Mouse (Mus musculus) ES-E14 (cell line): ENCODE measurements at regions not wholly inside any gene's neighbourhood (a gene's known extent, or its start where the extent isn't known, plus 50 kb on each side); places are given as distances from the start of the nearest gene placed in this dataset.

Source experiments
- DNase-seq: peaks from one replicate; pipeline ENCODE4 v3.0.0-alpha.2; 2013; ENCODE audit warnings: low read depth, low spot score
- H3K27ac ChIP-seq: 2 replicates; pipeline ENCODE4 v1.5.1; 2012; ENCODE audit warnings: low read depth, mild to moderate bottlenecking, low read length, moderate library complexity, mixed read lengths; ENCODE audit not compliant: poor library complexity, insufficient read depth, severe bottlenecking
- H3K36me3 ChIP-seq: 2 replicates; pipeline ENCODE4 v1.6.1; 2012; ENCODE audit warnings: mild to moderate bottlenecking, low read length, moderate library complexity, mixed read lengths; ENCODE audit not compliant: control insufficient read depth, poor library complexity, insufficient read depth, severe bottlenecking
- H3K4me1 ChIP-seq, 2 experiments: fragments of 150-350 bp in 1 of 2; sonication (generic) in 1 of 2; 2 replicates each; pipeline ENCODE4 v1.6.1; 2012; ENCODE audit warnings: low read length in 2 of 2, mild to moderate bottlenecking in 1 of 2, mixed read lengths in 1 of 2; ENCODE audit not compliant: control insufficient read depth in 2 of 2, insufficient read depth in 2 of 2, poor library complexity in 1 of 2
- H3K4me3 ChIP-seq, 2 experiments: fragments of 150-350 bp in 1 of 2; sonication (generic) in 1 of 2; 2 replicates each; pipeline ENCODE4 v1.5.1; 2012; ENCODE audit warnings: low read length in 2 of 2, low read depth in 1 of 2, mild to moderate bottlenecking in 1 of 2, mixed read lengths in 1 of 2; ENCODE audit not compliant: insufficient read depth in 1 of 2, poor library complexity in 1 of 2, severe bottlenecking in 1 of 2
- H3K9ac ChIP-seq: 2 replicates; pipeline ENCODE4 v1.6.1; 2012; ENCODE audit warnings: low read depth, mild to moderate bottlenecking, low read length, mixed read lengths; ENCODE audit not compliant: poor library complexity, insufficient read depth, severe bottlenecking
- H3K9me3 ChIP-seq: fragments of 150-350 bp; sonication (generic); 2 replicates; pipeline ENCODE4 v1.6.1; 2012; ENCODE audit warnings: low read depth, mild to moderate bottlenecking, low read length; ENCODE audit not compliant: control insufficient read depth, insufficient read depth
- CHD2 ChIP-seq: IDR thresholded peaks from 2 replicates; pipeline ENCODE4 v1.6.1; 2014; ENCODE audit warnings: mild to moderate bottlenecking, low read depth, low read length, inconsistent platforms
- HCFC1 ChIP-seq: IDR thresholded peaks from 2 replicates; pipeline ENCODE4 v1.6.1; 2012; ENCODE audit warnings: low read length, inconsistent platforms, borderline replicate concordance; ENCODE audit not compliant: insufficient read depth
- MAFK ChIP-seq: IDR thresholded peaks from 2 replicates; pipeline ENCODE4 v1.6.1; 2014; ENCODE audit warnings: mild to moderate bottlenecking, low read depth, low read length, inconsistent platforms; ENCODE audit not compliant: insufficient read depth
- ZC3H11A ChIP-seq: IDR thresholded peaks from 2 replicates; pipeline ENCODE4 v1.6.1; 2012; ENCODE audit warnings: low read depth, mild to moderate bottlenecking, inconsistent platforms, low read length, borderline replicate concordance
- ZNF384 ChIP-seq: IDR thresholded peaks from 2 replicates; pipeline ENCODE4 v1.6.1; 2012; ENCODE audit warnings: low read depth, low read length, inconsistent platforms
- in situ Hi-C, 2 experiments: fragments of 600-800 bp; cut with MboI; formaldehyde crosslinking; loops; one replicate each; pipeline ENCODE4 v1.15.1; 2025; ENCODE audit warnings: low sequenced_read_pairs in 2 of 2, inconsistent platforms in 1 of 2; ENCODE audit not compliant: unreplicated experiment in 2 of 2

DNA sequence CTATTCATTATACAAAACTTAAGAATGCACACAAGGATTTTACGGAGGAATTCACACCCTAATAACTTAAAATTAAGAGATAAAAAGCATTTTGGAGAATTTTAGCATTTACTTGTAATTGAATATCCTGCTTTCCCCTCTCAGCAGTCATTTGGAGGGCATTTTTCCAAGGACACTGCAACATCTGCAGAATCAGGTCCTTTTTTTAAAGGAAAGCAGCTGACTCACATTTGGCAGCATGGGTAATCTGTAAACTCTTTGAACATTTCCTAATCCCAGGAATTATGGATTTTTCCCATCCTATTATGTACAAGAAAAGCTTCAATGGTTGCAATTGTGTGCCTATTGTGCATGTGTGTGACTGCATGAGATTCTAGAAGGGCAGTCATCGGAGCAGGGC lies 112.0 kb downstream of the Gm19410 start:
- no peaks in the 10 kb centered on the region for H3K36me3 ChIP-seq
- H3K4me3 ChIP-seq = no peak overlapping the region
- H3K27ac ChIP-seq = no peak overlapping the region
- TF ChIP-seq CHD2 (no peak), ZC3H11A (no peak), ZNF384 (no peak), MAFK (no peak), HCFC1 (no peak)
- in situ Hi-C loops = no loop called here
- no peak overlapping the region for H3K9ac ChIP-seq
- H3K9me3 ChIP-seq = no peaks in the 10 kb centered on the region
- H3K4me1 ChIP-seq = peaks cover 0 to 5% of the 10 kb centered on the region in 2 experiments; a peak in 2 of 4 replicates
- DNase-seq = no peak

DNA sequence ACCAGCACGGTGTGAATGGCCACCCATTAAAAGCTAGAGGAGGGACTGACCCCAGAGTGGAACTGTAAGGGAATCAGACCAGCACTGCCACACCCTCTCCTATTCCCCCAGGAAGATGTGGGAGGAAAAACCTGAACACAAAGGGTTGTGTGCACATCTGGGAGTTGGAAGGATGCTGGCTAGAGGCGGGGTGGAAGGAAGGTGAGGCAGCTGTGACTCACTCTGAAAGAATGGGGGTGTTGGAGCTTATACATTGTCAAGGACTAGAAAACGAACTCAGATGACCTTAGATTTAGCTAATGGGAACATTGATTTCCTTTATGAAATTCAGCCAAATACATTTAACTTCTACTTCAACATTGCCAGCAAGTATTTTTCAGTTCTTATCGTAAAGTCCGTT lies 116.2 kb downstream of the Gm19410 start:
- in situ Hi-C loops = no loop called here
- Histone ChIP-seq H3K27ac (no peak overlapping the region), H3K9ac (no peak overlapping the region), H3K36me3 (no peaks in the 10 kb centered on the region), H3K4me1 (peaks cover 0 to 7% of the 10 kb centered on the region in 2 experiments; a peak in 3 of 4 replicates), H3K4me3 (no peak overlapping the region), H3K9me3 (no peaks in the 10 kb centered on the region)
- DNase-seq = no peak
- TF ChIP-seq HCFC1 = no peak
- no peak for TF ChIP-seq CHD2
- no peak for TF ChIP-seq ZNF384
- TF ChIP-seq MAFK = no peak
- TF ChIP-seq ZC3H11A = no peak

DNA sequence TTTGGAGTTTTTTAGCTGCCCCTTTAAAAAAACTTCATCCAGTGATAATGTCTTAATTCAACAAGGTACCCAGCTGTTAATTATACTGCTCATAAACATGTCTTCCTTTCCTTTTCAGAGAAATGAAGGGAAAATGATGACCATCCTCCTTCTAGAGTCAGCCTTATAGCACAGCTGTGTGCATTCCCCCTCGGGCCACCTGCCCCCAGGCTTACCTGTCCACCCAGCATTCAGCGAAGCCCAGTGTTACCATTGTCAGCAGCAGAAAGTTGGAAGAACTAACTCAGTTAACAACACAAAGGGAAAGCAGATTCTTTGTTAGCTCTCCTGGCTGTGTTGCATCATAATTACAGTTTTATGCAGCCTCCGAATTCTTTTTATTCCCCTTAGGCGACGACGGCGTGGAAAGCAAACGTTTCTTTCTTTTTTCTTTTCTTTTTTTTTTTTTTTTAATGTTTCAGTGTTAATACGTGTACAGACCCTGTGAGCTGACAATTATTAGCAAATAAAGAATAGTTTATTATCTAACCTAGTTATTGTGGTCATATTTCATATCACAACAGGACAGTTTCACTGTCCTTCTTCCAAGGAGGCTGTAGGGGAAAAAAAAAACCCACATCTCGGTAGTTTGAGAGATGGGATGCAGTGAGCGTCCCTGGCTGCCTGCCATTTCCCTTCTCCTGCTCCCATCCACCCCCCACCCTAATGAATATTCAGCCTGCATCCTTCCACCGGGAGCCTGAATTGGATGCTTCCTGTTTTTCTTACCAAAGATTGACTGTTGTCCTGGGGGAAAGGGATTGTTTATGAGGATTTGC lies 117.3 kb downstream of the Gm19410 start:
- Histone ChIP-seq H3K9me3 (no peaks in the 10 kb centered on the region), H3K4me1 (peaks cover 0 to 7% of the 10 kb centered on the region in 2 experiments; a peak in 3 of 4 replicates), H3K9ac (no peak overlapping the region), H3K36me3 (no peaks in the 10 kb centered on the region), H3K4me3 (no peak overlapping the region), H3K27ac (no peak overlapping the region)
- in situ Hi-C loops = no loop called here
- TF ChIP-seq ZNF384 (0 out of 2 replicates have a peak, but pooled peaks have one; percentile 51), HCFC1 (no peak)
- no peak for DNase-seq

DNA sequence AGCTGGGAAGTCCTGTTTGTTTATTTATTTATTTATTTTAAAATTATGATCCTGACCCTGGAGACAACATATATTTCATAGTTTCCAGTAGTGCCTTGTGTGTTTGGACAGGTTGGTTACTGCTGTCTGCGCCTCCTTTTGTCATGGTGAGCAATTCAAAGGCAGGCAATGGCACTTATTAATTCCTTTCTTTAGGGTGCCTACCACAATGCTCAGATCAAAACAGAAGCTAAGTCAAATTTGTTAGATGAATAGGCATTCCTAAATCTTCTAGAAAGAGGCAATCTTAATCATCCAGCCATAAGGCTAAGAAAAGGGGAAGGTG lies 117.8 kb downstream of the Gm19410 start:
- in situ Hi-C loops = no loop called here
- Histone ChIP-seq H3K27ac (no peak overlapping the region), H3K9ac (no peak overlapping the region), H3K4me1 (peaks cover 0 to 7% of the 10 kb centered on the region in 2 experiments; a peak in 3 of 4 replicates), H3K4me3 (no peak overlapping the region), H3K9me3 (no peaks in the 10 kb centered on the region), H3K36me3 (no peaks in the 10 kb centered on the region)
- TF ChIP-seq HCFC1 (no peak), MAFK (no peak), CHD2 (no peak), ZNF384 (no peak), ZC3H11A (no peak)
- no peak for DNase-seq

DNA sequence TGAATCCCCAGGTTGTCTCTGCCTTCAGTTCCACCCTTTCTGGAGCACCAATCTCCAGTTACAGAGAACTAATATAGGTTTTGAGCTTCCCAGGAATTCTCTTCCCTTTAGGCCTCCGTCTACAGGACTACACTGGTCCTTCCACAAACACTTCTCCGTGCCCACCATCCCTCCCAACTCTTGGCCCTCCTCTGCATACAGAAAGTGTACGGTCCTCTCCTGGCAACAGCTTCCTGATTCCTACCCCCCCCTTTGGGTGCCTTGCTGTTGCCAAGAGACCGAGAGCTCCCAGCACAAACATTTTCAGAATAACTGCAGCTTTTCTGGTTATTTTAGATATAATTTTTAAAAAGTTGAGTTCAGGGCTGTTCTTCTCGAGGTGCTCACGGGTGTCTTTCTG lies 119.0 kb downstream of the Gm19410 start:
- in situ Hi-C loops = no loop called here
- Histone ChIP-seq H3K4me1 (peaks cover 0 to 7% of the 10 kb centered on the region in 2 experiments; a peak in 3 of 4 replicates), H3K4me3 (no peak overlapping the region), H3K9me3 (no peaks in the 10 kb centered on the region), H3K27ac (no peak overlapping the region), H3K36me3 (no peaks in the 10 kb centered on the region), H3K9ac (no peak overlapping the region)
- TF ChIP-seq CHD2 (no peak), ZC3H11A (no peak), ZNF384 (no peak), HCFC1 (no peak), MAFK (no peak)
- no peak for DNase-seq
